Mouse (Mus musculus) liver, embryonic 16.5 days (tissue): ENCODE measurements around the gene Rph3al. TPM values are rescaled to one million over a fixed set of nuclear protein-coding genes. Genes with fewer than 3 reads are reported as not detected.

Experiments used
- ATAC-seq: fragments of 200-750 bp; cut with Nextera tagmentation; 2 replicates; pipeline ENCODE4 v1.8.0; 2017; ENCODE audit warnings: low read depth, mild to moderate bottlenecking, moderate number of reproducible peaks, moderate library complexity
- H3K27ac ChIP-seq: fragments of 300-500 bp; sonication (generic); 2 replicates; pipeline ENCODE4 v1.5.1; 2014; ENCODE audit warnings: mild to moderate bottlenecking, low read length
- H3K27me3 ChIP-seq: fragments of 300-500 bp; sonication (generic); 2 replicates; pipeline ENCODE4 v1.6.1; 2014; ENCODE audit warnings: low read depth, low read length, mixed read lengths; ENCODE audit not compliant: control insufficient read depth, insufficient read depth
- H3K36me3 ChIP-seq: fragments of 300-500 bp; sonication (generic); 2 replicates; pipeline ENCODE4 v1.6.1; 2014; ENCODE audit warnings: mild to moderate bottlenecking; ENCODE audit not compliant: control insufficient read depth, insufficient read depth
- H3K4me1 ChIP-seq: fragments of 300-500 bp; sonication (generic); 2 replicates; pipeline ENCODE4 v1.6.1; 2014; ENCODE audit warnings: low read depth, low read length, mixed read lengths; ENCODE audit not compliant: control insufficient read depth
- H3K4me2 ChIP-seq: fragments of 300-500 bp; sonication (generic); 2 replicates; pipeline ENCODE4 v1.6.1; 2014; ENCODE audit warnings: low read depth, low read length, mixed read lengths
- H3K4me3 ChIP-seq: fragments of 300-500 bp; sonication (generic); 2 replicates; pipeline ENCODE4 v1.5.1; 2014; ENCODE audit warnings: low read depth, mild to moderate bottlenecking, low read length
- H3K9ac ChIP-seq: fragments of 300-500 bp; sonication (generic); 2 replicates; pipeline ENCODE4 v1.6.1; 2014; ENCODE audit warnings: low read depth, low read length
- H3K9me3 ChIP-seq: fragments of 300-500 bp; sonication (generic); replicated peaks from 2 replicates; pipeline ENCODE4 v1.6.1; 2016; ENCODE audit warnings: low read length; ENCODE audit not compliant: control insufficient read depth
- WGBS: fragments of 180-500 bp; shearing (Covaris S2); extraction: QIAGEN DNeasy Blood & Tissue Kit; methylation state at CpG from one replicate; pipeline ENCODE4 v1.1.7; 2014; ENCODE audit not compliant: insufficient replicate concordance; 5-methylcytosine and 5-hydroxymethylcytosine counted together
- polyA plus RNA-seq: library from polyadenylated mRNA; unstranded; fragments of >200 nt; fragmentation: Nextera tagmentation; extraction: Ambion mirVana; gene quantifications from 2 replicates; pipeline ENCODE4 v1.2.1, GENCODE M21; 2015

Rph3al gene
- polyA plus RNA-seq, 1 experiment from 2014 or later: 0.94 TPM

DNA sequence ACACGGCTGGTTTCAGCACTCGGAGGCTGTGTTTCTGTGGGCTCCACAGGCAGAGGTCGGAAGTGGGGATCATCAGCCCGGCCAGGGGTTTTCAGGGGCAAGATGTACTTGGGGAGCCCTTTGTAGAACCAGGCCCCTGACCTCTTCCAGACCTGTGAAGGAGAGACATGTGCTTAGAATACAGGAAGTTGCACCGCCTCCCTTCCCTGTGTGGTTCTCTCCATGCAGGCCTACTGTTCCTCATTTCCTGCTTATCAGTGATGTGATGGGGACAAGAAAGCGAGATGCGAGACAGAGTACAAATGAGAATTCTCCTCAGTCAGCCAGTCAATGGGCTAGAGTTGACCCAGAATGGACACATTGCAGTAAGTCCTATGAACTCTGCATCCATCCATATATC lies 83.9 kb downstream of the Rph3al start:
- Histone ChIP-seq H3K4me2 (no peak overlapping the region), H3K27me3 (no peaks in the 10 kb centered on the region), H3K4me3 (no peak overlapping the region), H3K27ac (no peak overlapping the region), H3K4me1 (no peaks in the 10 kb centered on the region), H3K9ac (no peak overlapping the region), H3K36me3 (no peaks in the 10 kb centered on the region), H3K9me3 (no peaks in the 10 kb centered on the region)
- 46% methylated on average over 7 of the region's 7 CpGs for WGBS
- ATAC-seq: no peak

DNA sequence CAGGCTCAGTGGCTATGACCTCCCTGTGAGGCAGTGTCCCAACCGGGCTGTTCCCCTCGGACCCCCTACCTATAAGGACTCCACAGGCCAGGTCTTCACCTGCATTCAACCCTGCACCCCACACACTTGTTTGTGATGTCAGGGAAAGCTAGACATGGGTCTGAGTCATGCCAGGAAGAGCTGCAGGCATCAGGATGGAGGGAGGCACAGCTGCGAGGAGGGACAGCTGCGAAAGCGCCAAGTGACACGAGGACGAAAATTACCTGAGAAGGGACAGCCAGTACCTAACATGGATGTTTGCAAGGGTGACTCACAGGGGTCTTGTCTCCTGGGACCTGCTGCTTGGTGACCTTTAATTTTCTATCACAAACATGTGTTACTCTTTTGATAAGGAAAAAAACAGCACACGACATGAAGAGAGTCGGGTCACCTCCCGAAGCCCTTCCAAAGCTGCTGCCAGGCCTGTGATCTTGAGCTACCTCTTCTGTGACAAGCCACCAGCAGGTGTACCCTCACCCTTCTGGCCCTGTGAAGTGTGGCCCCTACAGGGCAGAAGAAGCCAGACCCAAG lies 85.1 kb downstream of the Rph3al start:
- Histone ChIP-seq H3K27ac (no peak overlapping the region), H3K36me3 (no peaks in the 10 kb centered on the region), H3K27me3 (no peaks in the 10 kb centered on the region), H3K4me1 (no peaks in the 10 kb centered on the region), H3K4me3 (no peak overlapping the region), H3K9ac (no peak overlapping the region), H3K4me2 (no peak overlapping the region), H3K9me3 (no peaks in the 10 kb centered on the region)
- no peak for ATAC-seq
- 75% methylated on average over 10 of the region's 10 CpGs for WGBS

DNA sequence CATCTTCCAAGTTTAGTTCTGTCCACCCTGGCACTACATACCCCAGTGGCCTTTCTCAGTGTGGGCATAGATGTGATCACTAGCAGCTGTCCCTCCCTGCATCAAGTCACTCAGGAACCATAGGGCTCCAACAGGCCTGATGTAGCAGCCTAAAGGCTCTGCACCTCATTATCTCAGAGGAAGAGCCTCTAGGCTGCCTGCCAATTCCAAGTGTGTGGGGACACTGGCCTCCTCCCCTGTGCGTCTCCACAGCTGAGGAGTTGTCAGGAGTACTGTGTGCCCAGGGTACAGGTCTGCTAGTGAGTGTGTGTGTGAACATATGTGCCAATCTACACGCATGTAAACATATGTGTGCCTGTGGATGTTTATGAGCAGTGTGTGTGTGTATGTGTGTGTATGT lies 85.7 kb downstream of the Rph3al start:
- H3K4me1 ChIP-seq: no peaks in the 10 kb centered on the region
- no peaks in the 10 kb centered on the region for H3K36me3 ChIP-seq
- ATAC-seq: no peak
- 51% methylated on average over 2 of the region's 2 CpGs for WGBS
- H3K9me3 ChIP-seq: no peaks in the 10 kb centered on the region
- H3K4me2 ChIP-seq: no peak overlapping the region
- H3K27ac ChIP-seq: no peak overlapping the region
- no peaks in the 10 kb centered on the region for H3K27me3 ChIP-seq
- no peak overlapping the region for H3K9ac ChIP-seq
- H3K4me3 ChIP-seq: no peak overlapping the region

- no peaks in the 10 kb centered on the region for H3K4me1 ChIP-seq
- no peak overlapping the region for H3K4me2 ChIP-seq
- ATAC-seq: no peak
- H3K9ac ChIP-seq: no peak overlapping the region
- 58% methylated on average over 6 of the region's 6 CpGs for WGBS
- no peaks in the 10 kb centered on the region for H3K27me3 ChIP-seq
- H3K36me3 ChIP-seq: no peaks in the 10 kb centered on the region
- H3K4me3 ChIP-seq: no peak overlapping the region
- no peaks in the 10 kb centered on the region for H3K9me3 ChIP-seq
- H3K27ac ChIP-seq: no peak overlapping the region
Measured at GRCm38 (mm10) chr11:75849552-75849951, 88.7 kb downstream of the Rph3al start.

DNA sequence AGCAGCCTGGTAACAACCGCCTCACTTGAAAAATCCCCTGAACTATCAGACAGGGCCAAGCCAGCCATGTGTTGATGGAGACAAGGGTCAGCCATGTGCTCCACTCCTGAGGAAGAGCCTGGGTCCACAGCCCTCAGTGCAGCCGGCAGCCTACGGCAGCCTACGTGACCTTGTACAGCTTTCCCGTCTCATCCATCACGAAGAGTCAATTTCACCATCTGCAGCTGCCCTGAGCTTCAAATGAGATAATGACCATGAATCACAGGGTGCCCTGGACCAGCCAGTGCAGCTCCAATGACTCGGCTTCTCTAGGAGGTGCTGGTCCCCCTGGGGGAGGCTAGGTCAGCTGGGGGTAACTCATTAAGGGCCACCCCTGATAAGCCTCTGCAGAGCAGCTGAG lies 91.6 kb downstream of the Rph3al start:
- 56% methylated on average over 7 of the region's 7 CpGs for WGBS
- Histone ChIP-seq H3K4me2 (no peak overlapping the region), H3K9ac (no peak overlapping the region), H3K9me3 (no peaks in the 10 kb centered on the region), H3K4me1 (no peaks in the 10 kb centered on the region), H3K27me3 (no peaks in the 10 kb centered on the region), H3K27ac (no peak overlapping the region), H3K4me3 (no peak overlapping the region), H3K36me3 (no peaks in the 10 kb centered on the region)
- ATAC-seq: no peak

- Histone ChIP-seq H3K9ac (no peak overlapping the region), H3K4me2 (no peak overlapping the region), H3K9me3 (no peaks in the 10 kb centered on the region), H3K4me3 (no peak overlapping the region), H3K4me1 (no peaks in the 10 kb centered on the region), H3K36me3 (no peaks in the 10 kb centered on the region), H3K27me3 (no peaks in the 10 kb centered on the region), H3K27ac (no peak overlapping the region)
- 57% methylated on average over 7 of the region's 7 CpGs for WGBS
- ATAC-seq: no peak
Measured at GRCm38 (mm10) chr11:75845675-75846074, 92.6 kb downstream of the Rph3al start.

- Histone ChIP-seq H3K9me3 (no peaks in the 10 kb centered on the region), H3K36me3 (no peaks in the 10 kb centered on the region), H3K27me3 (no peaks in the 10 kb centered on the region), H3K4me2 (no peak overlapping the region), H3K4me3 (no peak overlapping the region), H3K27ac (no peak overlapping the region), H3K4me1 (no peaks in the 10 kb centered on the region), H3K9ac (no peak overlapping the region)
- ATAC-seq: no peak
- 48% methylated on average over 4 of the region's 4 CpGs for WGBS
Measured at GRCm38 (mm10) chr11:75842904-75843619, 95.2 kb downstream of the Rph3al start.

DNA sequence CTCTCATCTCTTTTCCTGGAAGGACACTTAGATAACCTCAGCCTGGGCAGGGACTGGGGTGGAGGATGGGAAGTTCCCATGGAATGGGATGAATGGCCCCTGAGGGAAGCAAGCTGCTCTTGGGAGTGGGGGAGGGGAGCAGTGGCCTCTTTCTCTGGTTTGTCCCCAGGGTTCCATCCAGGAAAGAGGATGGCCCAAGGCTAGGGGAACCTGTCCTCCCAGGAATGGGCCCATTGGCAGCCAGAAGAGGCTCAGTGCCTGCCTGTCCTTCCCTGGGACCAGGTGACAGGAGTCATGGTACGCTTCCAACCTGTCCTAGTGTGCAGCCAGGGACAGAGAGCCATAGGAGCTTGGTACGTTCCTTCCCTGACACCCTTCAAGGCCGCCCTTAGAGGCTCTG lies 96.7 kb downstream of the Rph3al start:
- no peak overlapping the region for H3K9ac ChIP-seq
- H3K4me3 ChIP-seq: no peak overlapping the region
- no peaks in the 10 kb centered on the region for H3K9me3 ChIP-seq
- no peaks in the 10 kb centered on the region for H3K4me1 ChIP-seq
- no peaks in the 10 kb centered on the region for H3K27me3 ChIP-seq
- H3K27ac ChIP-seq: no peak overlapping the region
- 36% methylated on average over 3 of the region's 3 CpGs for WGBS
- no peaks in the 10 kb centered on the region for H3K36me3 ChIP-seq
- no peak overlapping the region for H3K4me2 ChIP-seq
- no peak for ATAC-seq

DNA sequence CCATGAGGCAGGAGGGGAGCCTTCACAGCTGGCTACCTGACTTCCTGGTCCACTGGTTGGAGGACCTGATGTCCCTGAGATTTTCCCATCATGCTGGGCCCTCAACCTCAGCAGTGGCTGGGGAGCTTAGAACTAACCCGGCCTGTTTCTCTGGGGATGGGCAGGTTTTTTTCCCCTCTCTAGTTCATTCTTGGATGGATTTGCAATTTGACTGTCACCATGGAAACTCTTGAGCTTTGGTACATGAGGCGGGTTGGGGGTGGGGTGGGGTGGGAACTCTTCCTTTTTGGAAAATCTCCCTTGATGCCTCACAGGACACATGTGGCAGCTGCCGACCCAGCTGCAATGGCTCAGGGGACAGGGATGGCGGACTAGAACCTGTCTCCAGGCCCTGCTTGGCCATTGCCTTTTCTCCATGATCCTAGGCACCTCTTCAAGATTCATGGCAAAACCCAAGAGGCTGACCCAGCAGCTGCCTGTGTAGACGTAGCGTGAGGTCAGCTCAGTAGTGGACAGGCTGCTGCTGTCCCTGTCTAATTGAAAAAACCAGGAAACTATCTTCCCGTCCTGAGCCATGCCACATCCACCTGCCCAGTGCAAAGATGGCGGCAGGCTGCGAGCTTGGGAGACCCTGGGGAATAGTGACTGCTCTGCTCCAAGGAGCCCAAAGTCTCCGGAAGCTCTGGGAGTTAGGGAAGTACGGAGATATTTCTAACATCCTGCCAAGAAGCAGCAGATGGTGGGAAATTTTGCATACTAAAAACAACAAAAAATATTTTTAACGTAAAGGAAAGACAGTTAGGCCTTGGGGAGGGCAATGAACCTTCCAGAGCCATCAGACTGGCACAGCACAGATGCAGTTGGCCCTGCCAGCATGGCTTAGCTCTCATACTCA lies 98.4 kb downstream of the Rph3al start:
- no peak overlapping the region for H3K9ac ChIP-seq
- WGBS: 66% methylated on average over 12 of the region's 12 CpGs

More for the DNA sequence above, 98.4 kb downstream of the Rph3al start:
- ATAC-seq: no peak
- Histone ChIP-seq H3K36me3 (no peaks in the 10 kb centered on the region), H3K27ac (no peak overlapping the region), H3K27me3 (no peaks in the 10 kb centered on the region), H3K4me1 (no peaks in the 10 kb centered on the region), H3K9me3 (no peaks in the 10 kb centered on the region), H3K4me3 (no peak overlapping the region), H3K4me2 (no peak overlapping the region)
